Mouse (Mus musculus) embryonic fibroblast, embryonic 13.5 days (primary cell): Measurements from ENCODE around the gene Sec14l2.

Experiments used
- CTCF ChIP-seq: IDR thresholded peaks from 2 replicates; pipeline ENCODE4 v1.5.1; 2011; ENCODE audit warnings: mild to moderate bottlenecking, control low read depth, low read length, moderate library complexity, borderline replicate concordance; ENCODE audit not compliant: insufficient read depth
- POLR2A ChIP-seq: IDR thresholded peaks from 2 replicates; pipeline ENCODE4 v1.6.1; 2011; ENCODE audit warnings: low read depth, mild to moderate bottlenecking, control low read depth, low read length, moderate library complexity

- TF ChIP-seq CTCF (no peak), POLR2A (no peak)
These were observed 5.7 kb downstream of the Sec14l2 start for GRCm38 (mm10) chr11:4117372-4118071.
